Mouse (Mus musculus) CH12F3 (cell line): ENCODE data around the gene Pabpc1l.
"Not testable (repeated sequence)": the region's sequence is repeated elsewhere in the genome, so short reads cannot be mapped to it uniquely, and the experiment has no call there.

Source experiments
- in situ Hi-C: fragments of 300-500 bp; cut with MboI; formaldehyde crosslinking; loops from 2 replicates; pipeline ENCODE4 v1.14.3; 2020; ENCODE audit warnings: low sequenced_read_pairs

Gene Pabpc1l

DNA sequence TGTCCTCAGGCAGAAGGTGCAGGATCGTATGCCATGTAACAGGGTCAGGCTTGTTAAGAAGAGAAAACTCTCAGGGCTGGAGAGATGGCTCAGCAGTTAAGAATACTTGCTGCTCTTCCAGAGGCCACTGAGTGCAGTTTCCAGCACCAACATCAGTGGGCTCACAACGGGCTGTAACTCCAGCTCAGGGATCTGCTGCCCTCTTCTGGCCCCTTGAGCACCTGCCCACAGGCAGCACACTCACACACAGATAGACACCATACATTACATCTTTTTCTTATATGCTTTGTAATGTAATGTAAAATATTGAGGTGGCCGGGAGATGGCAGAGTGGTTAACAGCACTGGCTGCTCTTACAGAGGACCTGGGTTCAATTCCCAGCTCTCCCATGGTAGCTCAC is 7.7 kb downstream of the Pabpc1l start:
- in situ Hi-C loops = no loop called here

DNA sequence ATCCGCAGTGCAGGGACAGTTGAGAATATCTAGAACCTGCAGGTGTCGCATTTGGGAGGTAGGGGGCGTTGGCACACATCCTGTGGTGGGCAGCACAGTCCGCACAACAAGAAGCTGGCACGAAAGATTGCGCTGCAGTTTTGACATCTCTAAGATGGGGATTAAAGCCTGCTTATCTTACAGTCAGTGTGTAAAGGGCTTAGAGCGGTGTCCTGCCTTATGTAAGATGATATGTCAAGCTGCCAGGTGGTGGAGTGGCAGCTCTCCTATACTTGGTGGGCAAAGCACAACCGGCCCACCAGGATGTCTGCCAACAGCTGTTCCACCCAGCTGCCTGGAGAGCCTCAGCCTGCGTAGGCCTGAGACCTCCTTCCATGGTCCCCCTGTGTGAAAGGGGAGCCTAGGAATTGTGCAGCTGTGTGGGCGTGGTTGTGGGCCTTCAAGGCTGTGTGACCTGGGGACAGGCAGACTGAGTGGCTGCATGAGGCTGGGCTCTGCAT is 11.3 kb downstream of the Pabpc1l start:
- in situ Hi-C loops = no loop called here

DNA sequence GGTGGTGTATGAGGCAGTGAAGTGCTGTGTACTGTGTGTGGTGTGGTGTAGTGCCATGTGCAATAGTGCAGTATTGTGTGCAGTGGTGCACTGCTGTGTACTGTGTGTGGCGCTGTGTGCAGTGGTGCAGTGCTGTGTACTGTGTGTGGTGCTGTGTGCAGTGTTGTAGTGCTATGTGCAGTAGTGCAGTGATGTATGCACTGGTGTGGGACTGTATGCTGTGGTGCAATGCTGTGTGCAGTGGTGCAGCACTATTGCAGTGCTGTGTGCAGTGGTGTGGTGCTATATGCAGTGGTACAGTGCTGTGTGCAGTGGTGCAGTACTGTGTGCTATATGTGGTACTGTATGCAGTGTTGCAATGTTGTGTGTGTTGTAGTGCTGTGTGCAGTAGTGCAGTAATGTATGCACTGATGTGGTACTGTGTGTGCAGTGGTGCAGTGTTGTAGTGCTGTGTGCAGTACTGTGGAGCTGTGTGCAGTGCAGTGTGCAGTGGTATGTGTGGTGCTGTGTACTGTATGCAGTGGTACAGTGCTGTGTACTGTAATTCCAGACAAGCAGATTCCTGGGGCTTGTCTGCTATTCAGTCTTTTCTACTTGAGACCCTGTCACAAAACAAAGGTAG is 13.3 kb downstream of the Pabpc1l start:
- in situ Hi-C loops = no loop called here

DNA sequence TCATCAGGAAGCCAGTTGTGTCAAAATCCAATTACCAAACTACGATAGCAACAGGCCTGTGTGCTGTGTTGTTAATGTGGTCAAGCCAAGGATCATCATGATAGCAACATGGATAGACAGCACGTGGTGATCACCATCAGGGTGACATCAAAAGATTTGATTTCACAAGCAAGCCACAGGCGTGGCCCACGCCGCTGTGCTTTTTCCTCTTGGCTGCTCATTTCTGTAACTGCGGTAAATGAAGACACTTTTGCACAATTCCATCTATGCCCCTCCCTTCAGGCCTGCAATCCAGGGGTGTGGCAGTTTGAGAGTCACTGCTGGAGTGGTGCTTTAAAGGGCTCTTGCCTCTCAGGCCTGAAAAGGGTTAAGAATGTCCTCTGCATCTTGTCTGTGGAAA is 15.7 kb downstream of the Pabpc1l start:
- in situ Hi-C loops = no loop called here

DNA sequence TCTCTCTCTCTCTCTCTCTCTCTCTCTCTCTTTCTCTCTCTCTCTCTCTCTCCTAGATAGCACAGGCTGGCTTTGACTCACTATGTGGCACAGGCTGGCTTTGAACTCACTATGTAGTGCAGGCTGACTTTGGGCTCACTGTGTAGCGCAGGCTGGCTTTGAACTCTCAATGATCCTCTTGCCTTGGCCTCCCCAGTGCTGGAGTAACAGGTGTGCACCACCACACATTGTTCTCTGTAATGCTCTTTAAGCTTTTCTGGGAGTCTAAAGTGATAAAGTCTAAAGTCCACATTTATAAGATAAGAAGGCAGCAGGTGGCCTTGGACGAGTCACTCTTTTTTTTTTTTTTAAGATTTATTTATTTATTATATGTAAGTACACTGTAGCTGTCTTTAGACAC is 16.3 kb downstream of the Pabpc1l start:
- in situ Hi-C loops = no loop called here

DNA sequence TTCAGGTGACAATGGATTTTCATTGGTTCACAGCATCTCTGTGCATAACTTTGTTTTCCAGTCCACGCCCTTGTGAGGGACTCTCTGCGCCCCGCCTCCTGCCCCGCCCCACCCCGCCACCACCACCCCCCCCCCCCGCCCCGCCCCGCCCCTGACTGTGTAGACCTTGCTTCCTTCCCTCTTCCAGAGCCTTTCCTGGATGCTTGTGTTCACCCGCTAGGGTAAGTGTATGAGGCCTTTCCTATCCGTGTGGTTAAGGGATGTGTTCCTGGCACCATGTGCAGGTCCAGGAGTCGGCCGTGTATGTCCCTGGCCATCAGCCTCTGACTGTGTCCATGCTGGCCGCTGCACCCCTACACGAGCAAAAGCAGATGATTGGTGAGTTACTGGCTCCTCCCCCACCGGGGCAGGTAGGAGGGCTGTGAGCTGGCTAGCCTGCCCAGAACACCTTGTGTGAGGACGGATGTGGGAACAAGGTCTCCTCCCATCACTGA is 22.0 kb downstream of the Pabpc1l start:
- in situ Hi-C loops = no loop called here

DNA sequence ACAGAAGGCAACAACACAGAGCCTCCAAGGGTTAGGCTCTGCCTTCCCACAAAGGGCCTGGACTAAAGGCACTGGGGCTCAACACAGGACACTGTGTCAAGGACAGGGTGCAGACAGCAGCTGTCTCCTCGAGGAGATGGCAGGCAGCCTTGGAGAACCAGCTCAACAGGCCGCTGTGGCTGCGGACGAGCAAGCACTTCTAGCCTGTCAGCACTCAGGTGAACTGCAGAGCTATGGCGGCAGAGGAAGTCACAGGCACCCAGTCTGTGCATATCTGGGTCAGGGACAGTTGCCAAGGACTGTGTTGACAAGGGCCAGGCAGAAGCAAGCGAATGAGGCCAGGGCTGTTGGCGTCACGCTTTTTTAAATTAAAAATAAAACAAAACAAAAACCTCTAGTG is 28.5 kb downstream of the Pabpc1l start:
- in situ Hi-C loops = no loop called here

DNA sequence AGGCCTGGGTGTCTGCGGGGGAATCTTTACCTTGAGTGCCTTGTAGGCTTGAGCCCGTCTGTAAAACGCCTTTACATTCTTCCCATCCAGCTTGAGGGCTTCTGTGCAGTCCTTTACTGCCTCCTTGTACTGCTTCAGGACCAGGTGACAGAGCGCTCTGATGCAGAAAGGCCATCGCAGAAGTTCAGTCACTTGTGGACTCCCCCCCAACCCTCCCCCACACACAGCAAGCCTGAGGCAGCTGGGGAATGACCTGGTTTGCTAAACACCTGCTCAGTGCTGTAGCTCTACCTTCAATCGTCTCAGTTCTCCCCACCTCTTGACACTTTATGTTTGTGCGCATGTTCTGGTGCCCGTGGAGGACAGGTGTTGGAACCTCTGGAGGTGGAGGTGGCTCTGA is 29.4 kb downstream of the Pabpc1l start:
- in situ Hi-C loops = no loop called here

DNA sequence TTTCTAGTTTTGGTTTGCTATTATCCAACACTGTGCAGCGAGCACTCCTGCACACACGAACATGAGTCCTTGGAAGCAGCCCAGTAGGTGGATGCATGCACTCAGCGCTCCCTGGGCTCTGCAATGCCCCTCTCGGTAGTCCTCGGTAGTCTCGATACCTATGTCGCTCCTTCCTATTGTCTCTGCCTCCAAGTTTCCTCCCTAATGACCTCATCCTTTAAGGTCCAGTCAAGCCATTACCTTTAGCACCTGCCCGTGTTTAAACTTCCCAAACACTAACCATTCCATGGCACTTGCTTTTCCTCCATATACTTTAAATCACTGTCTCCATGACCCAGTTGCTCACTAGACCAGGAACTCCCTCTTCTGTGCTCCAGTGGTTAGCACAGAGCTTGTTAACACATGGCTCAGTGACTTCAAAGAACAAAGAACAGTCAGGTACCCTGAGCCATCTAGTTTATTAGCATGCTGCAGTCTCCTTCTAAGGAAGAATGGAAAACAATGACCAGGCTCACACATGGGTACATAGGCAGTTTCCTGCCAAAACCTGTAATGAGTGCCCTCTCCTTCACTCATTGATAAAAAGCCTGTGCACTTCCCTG is 34.5 kb downstream of the Pabpc1l start:
- in situ Hi-C loops = no loop called here

DNA sequence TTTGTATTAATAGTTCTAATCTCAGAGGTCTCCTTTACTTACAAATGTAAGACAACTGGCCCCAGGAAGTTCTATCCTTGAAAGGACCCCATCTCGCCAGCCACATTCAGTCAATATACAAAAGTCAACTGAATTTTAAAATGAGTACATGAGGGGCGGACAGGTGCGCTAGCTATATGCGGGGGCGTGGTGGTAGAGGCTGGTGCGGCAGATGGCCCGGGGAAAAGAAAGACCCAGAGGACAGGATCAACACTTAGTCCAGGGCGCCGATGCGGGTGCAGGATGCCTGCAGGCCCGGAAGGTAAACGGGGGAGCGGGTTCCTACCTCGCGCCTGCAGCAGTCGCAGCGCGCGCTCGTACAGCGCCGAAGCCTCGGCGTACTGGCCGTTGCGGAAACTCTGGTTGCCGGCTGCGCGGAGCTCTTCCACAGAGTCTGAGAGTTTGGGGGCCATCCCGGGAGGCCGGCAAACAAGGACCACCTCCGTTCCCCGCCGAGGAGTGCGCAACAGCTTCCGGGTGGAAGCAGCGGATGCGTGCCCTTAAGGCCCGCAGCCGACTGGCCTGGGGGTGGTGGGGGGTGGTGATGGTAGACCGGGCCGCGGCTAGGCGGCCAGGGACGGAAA is 45.0 kb downstream of the Pabpc1l start, which contains the start of gene Stk4:
Gene Stk4, plus strand, starts transcription at position 181 of the 623 bp plus-strand sequence.
- in situ Hi-C loops = no loop called here

DNA sequence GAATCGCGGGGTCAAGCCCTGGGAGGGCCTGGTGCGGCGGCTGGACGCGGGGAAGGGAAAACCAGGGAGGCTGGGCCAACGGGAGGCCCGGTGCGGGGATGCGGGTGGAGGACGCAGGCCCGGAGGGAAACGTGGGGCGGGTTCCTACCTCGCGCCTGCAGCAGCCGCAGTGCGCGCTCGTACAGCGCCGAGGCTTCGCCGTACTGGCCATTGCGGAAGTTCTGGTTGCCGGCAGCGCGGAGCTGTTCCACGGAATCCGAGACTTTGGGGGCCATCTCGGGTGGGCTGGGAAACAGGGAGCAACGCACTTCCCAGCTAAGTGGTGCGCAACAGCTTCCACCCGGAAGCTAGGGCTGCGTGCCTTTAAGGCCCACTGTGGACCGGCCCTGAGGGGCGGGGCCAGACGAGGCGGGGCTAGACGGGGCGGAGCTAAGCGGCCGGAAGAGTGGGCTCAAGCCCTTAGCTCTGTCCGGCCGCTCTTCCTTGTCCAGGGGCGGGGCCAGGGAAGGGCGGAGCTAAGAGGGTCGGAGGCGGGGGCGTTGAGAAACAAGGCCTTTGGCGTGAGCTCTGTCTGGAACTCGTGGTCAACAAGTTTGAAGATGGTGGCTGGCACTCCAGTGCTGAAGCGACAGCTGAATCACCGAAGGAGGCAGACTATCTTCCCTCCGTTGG is 45.7 kb downstream of the Pabpc1l start, which contains the start of gene Tomm34:
Gene Tomm34, minus strand, starts transcription at position 405 of the 672 bp plus-strand sequence.
- in situ Hi-C loops = no loop called here

DNA sequence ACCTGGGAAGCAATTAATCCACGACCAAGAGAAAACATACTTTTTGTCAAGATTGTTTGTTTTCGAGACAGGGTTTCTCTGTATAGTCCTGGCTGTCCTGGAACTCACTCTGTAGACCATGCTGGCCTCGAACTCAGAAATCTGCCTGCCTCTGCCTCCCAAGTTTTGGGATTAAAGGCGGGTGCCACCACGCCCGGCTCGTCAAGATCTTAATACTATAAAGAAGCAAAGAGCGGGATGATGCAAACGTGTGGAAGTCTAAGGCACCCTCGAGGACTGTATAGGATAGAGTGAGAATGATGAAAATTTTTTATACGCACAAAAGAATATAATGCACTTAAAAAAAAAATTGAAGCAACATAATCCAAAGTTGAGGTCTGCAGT is 46.2 kb downstream of the Pabpc1l start:
- in situ Hi-C loops = not testable (repeated sequence)

DNA sequence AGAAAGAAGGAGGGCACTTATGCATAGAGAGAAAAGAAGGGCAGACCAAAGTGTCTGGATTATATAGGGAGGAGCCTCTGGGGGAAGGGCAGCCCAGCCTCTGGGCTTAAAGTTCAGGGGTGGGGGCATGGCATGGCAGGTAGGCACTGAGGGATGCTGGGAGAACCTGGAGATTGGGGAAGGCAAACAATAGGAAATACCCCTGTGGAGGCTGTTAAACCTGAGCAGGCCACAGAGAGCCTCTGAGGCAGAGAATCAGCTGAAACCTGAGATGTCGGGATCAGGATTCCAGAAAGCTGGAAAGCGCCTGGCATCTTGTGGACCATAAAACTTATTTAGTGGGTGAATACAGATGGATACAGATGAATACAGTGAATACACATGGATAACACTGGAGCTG is 46.9 kb downstream of the Pabpc1l start:
- in situ Hi-C loops = no loop called here

DNA sequence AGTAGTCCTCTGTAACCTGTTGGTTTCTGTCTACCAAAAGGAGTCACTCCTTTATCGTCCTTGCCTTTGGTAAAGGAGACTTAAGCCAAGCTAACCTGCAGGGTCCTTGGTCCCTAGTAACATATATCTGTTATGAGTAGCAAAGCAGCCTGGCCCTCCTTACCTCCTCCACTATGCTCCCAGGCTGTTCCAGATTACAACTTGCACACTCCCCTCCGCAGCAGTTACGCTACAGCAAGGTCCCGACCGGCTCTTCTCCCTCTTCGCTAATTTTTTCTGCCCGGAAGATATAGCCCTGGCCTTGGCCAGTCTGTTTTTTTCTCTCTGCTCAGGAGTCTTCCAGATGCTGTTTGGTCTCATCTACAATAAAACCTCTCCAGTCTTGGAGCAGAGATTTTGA is 47.9 kb downstream of the Pabpc1l start:
- in situ Hi-C loops = no loop called here

DNA sequence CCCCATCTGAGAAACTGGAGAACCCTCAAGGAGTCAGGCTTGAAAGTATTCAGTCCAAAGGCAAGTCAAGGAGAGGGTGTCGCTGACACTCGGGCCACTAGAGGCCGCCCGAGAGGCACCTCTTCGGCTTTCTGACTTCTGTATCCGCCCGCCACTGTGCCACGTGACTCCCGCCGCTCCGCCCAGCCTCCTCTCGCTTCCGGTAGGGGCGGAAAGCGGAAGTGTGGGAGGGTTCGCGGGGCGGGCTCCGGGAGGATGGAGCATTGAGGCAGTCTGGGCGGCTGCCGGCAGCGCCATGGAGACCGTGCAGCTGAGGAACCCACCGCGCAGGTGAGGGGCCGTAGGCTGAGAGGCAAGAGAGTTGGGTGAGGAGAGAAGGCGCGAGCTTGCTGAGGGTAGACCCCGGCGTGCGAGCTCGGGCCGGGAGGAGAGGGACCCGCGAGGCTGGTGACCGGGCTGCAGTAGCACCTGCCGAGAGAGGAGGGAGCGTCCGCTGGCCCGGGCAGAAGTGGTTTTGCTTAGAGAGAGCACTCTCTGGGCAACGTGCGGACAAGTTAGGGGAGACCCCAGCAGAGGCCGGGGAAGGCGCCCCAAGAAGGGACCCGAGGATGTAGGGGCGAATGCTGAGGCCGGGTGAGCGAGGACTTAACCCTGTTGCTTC is 48.8 kb downstream of the Pabpc1l start:
- in situ Hi-C loops = no loop called here

DNA sequence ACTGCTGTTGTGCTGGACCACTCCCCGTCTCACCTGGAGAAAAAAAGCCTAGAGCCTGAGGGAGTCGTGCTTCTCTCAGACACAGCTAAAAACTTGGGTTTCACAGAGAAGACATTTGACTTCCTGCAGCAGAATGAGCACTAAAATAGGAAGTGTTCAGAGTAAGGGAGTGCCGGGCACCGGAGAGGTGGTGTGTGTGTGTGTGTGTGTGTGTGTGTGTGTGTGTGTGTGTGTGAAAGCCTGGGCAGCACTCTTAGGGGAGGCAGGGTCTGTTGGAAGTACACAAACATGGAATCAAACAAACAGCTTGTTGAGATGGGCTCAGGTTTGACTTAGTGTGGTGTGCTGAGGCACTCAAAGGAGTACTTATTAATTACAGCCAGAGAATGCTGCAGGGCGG is 49.8 kb downstream of the Pabpc1l start:
- in situ Hi-C loops = no loop called here

DNA sequence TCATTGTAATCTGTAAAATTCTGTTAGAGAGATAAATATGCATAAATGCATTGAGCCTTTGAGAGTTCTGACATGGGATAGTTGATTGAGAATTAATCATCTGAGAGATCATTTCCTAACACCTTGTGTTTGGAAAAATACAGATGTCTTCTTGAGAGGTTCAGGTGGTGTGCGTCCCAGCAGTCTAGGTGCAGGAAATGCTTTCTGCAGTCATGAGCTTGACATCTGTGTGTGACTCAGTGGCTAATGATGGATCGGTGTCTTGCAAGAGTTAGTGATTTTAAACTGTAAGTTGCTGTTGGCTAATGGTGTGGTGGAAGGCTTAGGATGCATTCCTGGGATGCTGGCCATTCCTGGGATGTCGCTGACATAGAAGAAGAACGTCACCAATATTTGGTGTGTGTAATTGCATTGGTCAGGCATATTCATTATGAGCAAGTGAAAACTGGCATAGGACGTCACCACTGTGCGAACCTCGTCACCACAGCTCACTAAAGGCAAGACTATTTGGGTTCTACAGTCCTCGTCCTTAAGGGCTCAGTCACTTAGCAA is 51.7 kb downstream of the Pabpc1l start:
- in situ Hi-C loops = no loop called here

DNA sequence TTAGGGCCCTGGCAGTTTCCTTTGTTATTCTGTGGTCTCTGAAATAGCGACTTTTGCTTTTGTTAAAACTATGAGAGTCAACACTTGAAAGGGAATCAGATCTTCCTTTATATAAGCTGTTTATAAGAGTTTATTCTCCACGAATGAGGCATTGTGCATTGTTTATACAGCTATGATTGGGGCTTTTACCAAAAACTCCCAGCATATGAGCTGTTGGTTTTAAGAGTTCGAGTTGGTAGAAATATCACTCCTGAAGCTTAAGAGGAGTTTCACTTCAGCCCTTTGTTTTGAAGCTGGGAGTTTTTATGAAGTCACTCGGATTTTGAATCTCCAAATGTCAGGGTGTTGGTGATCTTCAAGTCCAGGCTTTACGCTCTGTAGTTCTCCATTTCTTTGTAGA is 52.6 kb downstream of the Pabpc1l start:
- in situ Hi-C loops = no loop called here

DNA sequence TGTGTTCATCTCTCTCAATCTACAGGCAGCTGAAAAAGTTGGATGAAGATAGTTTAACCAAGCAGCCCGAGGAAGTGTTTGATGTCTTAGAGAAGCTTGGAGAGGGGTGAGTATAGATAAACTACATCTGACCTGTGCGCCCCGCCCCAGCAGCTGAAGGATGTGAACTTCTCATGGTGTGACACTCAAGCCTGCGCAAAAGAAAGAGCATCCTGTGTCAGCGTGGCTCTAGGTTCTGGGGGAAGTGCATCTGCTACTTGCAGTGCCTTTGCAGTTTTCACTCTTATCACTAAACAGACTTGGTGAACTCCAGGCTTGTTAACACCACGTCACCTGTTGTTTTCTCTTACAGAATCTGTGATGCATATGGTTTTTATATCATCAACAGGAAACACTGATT is 54.2 kb downstream of the Pabpc1l start:
- in situ Hi-C loops = no loop called here

DNA sequence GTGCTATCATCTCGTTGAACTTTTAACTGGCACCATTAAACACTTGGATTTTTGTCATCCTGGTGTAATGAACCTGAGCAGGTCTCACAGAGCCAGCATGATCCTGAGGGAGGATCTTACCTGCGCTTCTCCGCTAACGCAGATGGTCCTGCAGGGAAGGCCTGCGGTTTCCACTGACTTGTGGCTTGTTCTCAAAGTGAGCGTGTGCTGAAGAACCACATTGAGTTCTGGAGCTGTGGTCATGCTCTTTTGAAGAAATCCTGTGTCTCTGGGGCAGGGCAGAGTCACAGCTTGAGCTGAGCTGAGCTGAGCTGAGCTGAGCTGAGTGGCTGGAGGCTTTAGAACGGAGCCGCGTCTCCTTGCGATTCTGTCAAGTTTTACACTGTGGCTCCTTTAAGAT is 56.3 kb downstream of the Pabpc1l start:
- in situ Hi-C loops = no loop called here

DNA sequence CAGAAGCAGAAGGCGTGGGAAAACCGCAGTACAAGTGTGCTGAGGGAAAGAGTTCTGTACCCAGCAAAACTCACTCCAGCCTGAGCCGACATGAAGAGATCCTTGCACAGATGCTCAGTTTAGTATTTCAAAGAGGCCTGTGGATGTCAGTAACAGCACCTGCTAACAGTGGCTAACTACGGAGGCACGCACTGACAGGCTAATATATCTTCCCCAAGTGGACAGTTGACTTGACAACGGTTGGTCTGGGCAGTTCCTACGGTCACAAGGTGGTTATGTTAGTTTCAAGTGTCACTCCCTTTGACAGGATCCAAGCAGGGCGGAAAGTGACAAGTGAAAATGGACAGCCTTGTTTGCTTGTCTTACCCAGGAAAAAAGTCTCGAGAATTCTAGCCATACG is 56.9 kb downstream of the Pabpc1l start:
- in situ Hi-C loops = no loop called here
